8 mouse cellular contexts compared by ENCODE assay signal in the genomic region with DNA sequence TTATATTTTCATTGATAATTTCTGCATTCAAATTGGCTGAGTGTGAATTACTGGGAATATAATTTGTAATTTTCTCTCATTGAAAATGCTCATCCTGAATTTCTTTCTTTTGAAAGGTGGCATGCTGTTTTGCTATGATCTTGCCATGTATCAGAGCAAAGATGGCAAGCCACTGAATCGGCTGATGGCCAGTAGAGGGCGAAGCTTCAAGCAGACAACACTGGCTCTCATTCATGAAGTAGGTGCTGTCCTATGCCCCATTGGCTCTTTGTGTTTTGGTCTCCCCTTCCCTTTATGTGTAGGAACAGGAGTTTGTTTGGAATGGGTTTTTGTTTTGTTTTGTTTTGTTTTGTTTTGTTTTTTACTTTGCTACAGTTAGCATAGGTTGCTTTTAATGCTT.
DNase-seq lines count a peak whose midpoint lies in the region; ATAC-seq and TF ChIP-seq lines count a peak whose summit lies in the region.

No protein-coding gene starts in this region.

- H3K4me1 ChIP-seq in forebrain, embryonic 11.5 days (replicated peaks; ENCODE audit: control insufficient read depth, insufficient read depth, low read length) = no peaks in the 10 kb centered on the region
- H3K4me1 ChIP-seq in forebrain, embryonic 12.5 days = no peaks in the 10 kb centered on the region
- no peaks in the 10 kb centered on the region for H3K4me1 ChIP-seq in midbrain, embryonic 11.5 days (ENCODE audit: control insufficient read depth, insufficient read depth, low read length)
- H3K4me1 ChIP-seq in midbrain, embryonic 15.5 days = no peaks in the 10 kb centered on the region
- peaks cover 6% of the 10 kb centered on the region for H3K4me1 ChIP-seq in bone marrow macrophage, adult 2 months (ENCODE audit: control insufficient read depth, insufficient read depth, low read length)
- H3K4me1 ChIP-seq in midbrain, postnatal 0 days (ENCODE audit: insufficient read depth, low read length) = no peaks in the 10 kb centered on the region

- H3K36me3 ChIP-seq in forebrain, embryonic 11.5 days (ENCODE audit: control insufficient read depth, insufficient read depth, low read length) = no peaks in the 10 kb centered on the region
- H3K36me3 ChIP-seq in forebrain, embryonic 12.5 days (replicated peaks) = no peaks in the 10 kb centered on the region
- no peaks in the 10 kb centered on the region for H3K36me3 ChIP-seq in midbrain, embryonic 11.5 days (ENCODE audit: control insufficient read depth, insufficient read depth, low read length)
- no peaks in the 10 kb centered on the region for H3K36me3 ChIP-seq in midbrain, embryonic 15.5 days (replicated peaks)
- H3K36me3 ChIP-seq in midbrain, postnatal 0 days (ENCODE audit: insufficient read depth, low read length) = no peaks in the 10 kb centered on the region

- no peaks in the 10 kb centered on the region for H3K9me3 ChIP-seq in forebrain, embryonic 11.5 days (ENCODE audit: control insufficient read depth, low read length)
- H3K9me3 ChIP-seq in forebrain, embryonic 12.5 days = no peaks in the 10 kb centered on the region
- no peaks in the 10 kb centered on the region for H3K9me3 ChIP-seq in midbrain, embryonic 11.5 days (ENCODE audit: control insufficient read depth, low read length)
- H3K9me3 ChIP-seq in midbrain, embryonic 15.5 days = no peaks in the 10 kb centered on the region
- no peaks in the 10 kb centered on the region for H3K9me3 ChIP-seq in midbrain, postnatal 0 days (ENCODE audit: low read length)

- 43% methylated on average over 2 of the region's 2 CpGs for WGBS in forebrain, embryonic 11.5 days
- WGBS in forebrain, embryonic 12.5 days = 47% methylated on average over 2 of the region's 2 CpGs
- 49% methylated on average over 2 of the region's 2 CpGs for WGBS in midbrain, embryonic 11.5 days
- 50% methylated on average over 2 of the region's 2 CpGs for WGBS in midbrain, embryonic 15.5 days
- WGBS in midbrain, postnatal 0 days = 32% methylated on average over 2 of the region's 2 CpGs

- no peaks in the 10 kb centered on the region for H3K27me3 ChIP-seq in forebrain, embryonic 11.5 days (ENCODE audit: control insufficient read depth, insufficient read depth, low read length)
- H3K27me3 ChIP-seq in forebrain, embryonic 12.5 days = no peaks in the 10 kb centered on the region
- no peaks in the 10 kb centered on the region for H3K27me3 ChIP-seq in midbrain, embryonic 11.5 days (ENCODE audit: control insufficient read depth, insufficient read depth, low read length)
- no peaks in the 10 kb centered on the region for H3K27me3 ChIP-seq in midbrain, embryonic 15.5 days (replicated peaks)
- no peaks in the 10 kb centered on the region for H3K27me3 ChIP-seq in midbrain, postnatal 0 days (ENCODE audit: insufficient read depth, low read length)

- no peak overlapping the region for H3K27ac ChIP-seq in forebrain, embryonic 11.5 days (ENCODE audit: low read depth, low read length)
- no peak overlapping the region for H3K27ac ChIP-seq in forebrain, embryonic 12.5 days
- H3K27ac ChIP-seq in midbrain, embryonic 11.5 days (ENCODE audit: low read depth, low read length) = no peak overlapping the region
- H3K27ac ChIP-seq in midbrain, embryonic 15.5 days = no peak overlapping the region
- H3K27ac ChIP-seq in bone marrow macrophage, adult 2 months (ENCODE audit: insufficient read depth, low read depth, low read length) = no peak overlapping the region
- no peak overlapping the region for H3K27ac ChIP-seq in midbrain, postnatal 0 days (ENCODE audit: low read depth, low read length)

- no peak overlapping the region for H3K4me3 ChIP-seq in forebrain, embryonic 11.5 days (ENCODE audit: low read depth, low read length)
- H3K4me3 ChIP-seq in forebrain, embryonic 12.5 days (replicated peaks) = no peak overlapping the region
- H3K4me3 ChIP-seq in midbrain, embryonic 11.5 days (ENCODE audit: low read depth, low read length) = no peak overlapping the region
- no peak overlapping the region for H3K4me3 ChIP-seq in midbrain, embryonic 15.5 days
- H3K4me3 ChIP-seq in bone marrow macrophage, adult 2 months (ENCODE audit: insufficient read depth, low read length) = no peak overlapping the region
- H3K4me3 ChIP-seq in midbrain, postnatal 0 days (ENCODE audit: low read depth, low read length) = no peak overlapping the region

- ATAC-seq in forebrain, embryonic 11.5 days (replicated peaks; ENCODE audit: low FRiP score) = no peak
- no peak for ATAC-seq in forebrain, embryonic 12.5 days (ENCODE audit: low FRiP score)
- peak; percentile 72 for ATAC-seq in midbrain, embryonic 11.5 days (ENCODE audit: low FRiP score)
- ATAC-seq in midbrain, embryonic 15.5 days (replicated peaks) = no peak
- ATAC-seq in midbrain, postnatal 0 days (ENCODE audit: low FRiP score) = no peak

- peak; percentile 56 for DNase-seq in forebrain, embryonic 11.5 days (ENCODE audit: low spot score)
- DNase-seq in midbrain, embryonic 11.5 days (ENCODE audit: low spot score, missing footprints) = peak; percentile 85
- peak; percentile 42 for DNase-seq in induced T-regulatory cell, adult 2 months (ENCODE audit: low read depth)
- peak; percentile 66 for DNase-seq in midbrain, postnatal 0 days (ENCODE audit: low spot score)
- DNase-seq in frontal cortex, postnatal 10 days (ENCODE audit: low spot score in 2 of 2) = no peak

- no peak overlapping the region for H3K4me2 ChIP-seq in forebrain, embryonic 11.5 days (ENCODE audit: low read depth, low read length, severe bottlenecking)
- no peak overlapping the region for H3K4me2 ChIP-seq in forebrain, embryonic 12.5 days
- H3K4me2 ChIP-seq in midbrain, embryonic 11.5 days = no peak overlapping the region
- no peak overlapping the region for H3K4me2 ChIP-seq in midbrain, embryonic 15.5 days
- no peak overlapping the region for H3K4me2 ChIP-seq in midbrain, postnatal 0 days (ENCODE audit: low read depth, low read length, poor library complexity, severe bottlenecking)

- peak; percentile 71 for TF ChIP-seq CTCF in bone marrow macrophage, adult 2 months (IDR thresholded peaks at IDR 0.05; ENCODE audit: low read depth, low read length)
- TF ChIP-seq CTCF in midbrain, postnatal 0 days (IDR thresholded peaks at IDR 0.05) = peak; percentile 74

- no peak for TF ChIP-seq POLR2A in bone marrow macrophage, adult 2 months (IDR thresholded peaks at IDR 0.05; ENCODE audit: borderline replicate concordance, low read depth, low read length)

- no peak overlapping the region for H3K9ac ChIP-seq in forebrain, embryonic 11.5 days (ENCODE audit: low read length)
- H3K9ac ChIP-seq in forebrain, embryonic 12.5 days = no peak overlapping the region
- H3K9ac ChIP-seq in midbrain, embryonic 11.5 days (ENCODE audit: low read length) = no peak overlapping the region
- H3K9ac ChIP-seq in midbrain, embryonic 15.5 days = no peak overlapping the region
- no peak overlapping the region for H3K9ac ChIP-seq in midbrain, postnatal 0 days (replicated peaks; ENCODE audit: low read length, poor library complexity, severe bottlenecking)

Comparison
In these comparisons a context has a peak if more than half of its experiments do, and no peak if none do; other contexts are left out.
1. DNase-seq: peak in forebrain, embryonic 11.5 days (single experiment), midbrain, embryonic 11.5 days (single experiment), induced T-regulatory cell, adult 2 months (single experiment) and midbrain, postnatal 0 days (single experiment); none in frontal cortex, postnatal 10 days (0 of 2).